Mouse (Mus musculus) thymus, postnatal 0 days (tissue): ENCODE results near the gene Mbd3. TPM values are rescaled to one million over a fixed set of nuclear protein-coding genes. Genes with fewer than 3 reads are reported as not detected.
"Not testable (repeated sequence)": the region's sequence is repeated elsewhere in the genome, so short reads cannot be mapped to it uniquely, and the experiment has no call there.

ENCODE experiments used
- DNase-seq: peaks from one replicate; pipeline ENCODE4 v3.0.0-alpha.2; 2015; ENCODE audit warnings: low spot score
- polyA plus RNA-seq: library from polyadenylated mRNA; unstranded; fragments of >200 nt; fragmentation: Nextera tagmentation; extraction: Ambion mirVana; gene quantifications from 2 replicates; pipeline ENCODE4 v1.2.1, GENCODE M21; 2015

Mbd3 gene
- polyA plus RNA-seq, 1 experiment from 2014 or later: 166 TPM

DNA sequence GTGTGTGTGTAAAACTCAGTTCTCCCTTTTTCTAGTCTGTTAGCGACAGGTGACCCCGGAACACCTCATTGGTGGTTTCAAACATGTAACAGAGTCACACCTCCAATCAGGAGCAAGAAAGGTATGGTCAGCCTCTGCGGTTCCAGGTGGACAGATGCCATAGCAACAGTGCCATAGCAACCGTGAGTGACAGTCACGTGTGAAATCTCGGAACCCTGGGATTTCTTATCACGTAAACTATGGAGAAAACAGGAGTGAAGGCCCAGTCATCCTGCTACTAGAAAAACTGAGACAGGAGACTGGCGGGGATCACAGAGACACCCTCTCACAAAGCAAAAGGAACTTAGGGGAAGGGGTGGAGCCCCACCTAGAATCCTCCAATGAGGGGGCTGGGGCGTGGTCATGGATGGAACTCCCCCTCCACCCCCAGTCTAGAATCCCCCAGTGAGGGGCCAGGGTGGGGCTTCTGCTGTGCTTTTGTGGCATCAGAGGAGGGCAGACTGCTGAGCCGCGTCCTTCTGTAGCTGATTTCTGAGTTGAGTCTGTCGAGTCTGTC, 27.9 kb downstream of the Mbd3 start:
- peak; percentile 92 for DNase-seq

DNA sequence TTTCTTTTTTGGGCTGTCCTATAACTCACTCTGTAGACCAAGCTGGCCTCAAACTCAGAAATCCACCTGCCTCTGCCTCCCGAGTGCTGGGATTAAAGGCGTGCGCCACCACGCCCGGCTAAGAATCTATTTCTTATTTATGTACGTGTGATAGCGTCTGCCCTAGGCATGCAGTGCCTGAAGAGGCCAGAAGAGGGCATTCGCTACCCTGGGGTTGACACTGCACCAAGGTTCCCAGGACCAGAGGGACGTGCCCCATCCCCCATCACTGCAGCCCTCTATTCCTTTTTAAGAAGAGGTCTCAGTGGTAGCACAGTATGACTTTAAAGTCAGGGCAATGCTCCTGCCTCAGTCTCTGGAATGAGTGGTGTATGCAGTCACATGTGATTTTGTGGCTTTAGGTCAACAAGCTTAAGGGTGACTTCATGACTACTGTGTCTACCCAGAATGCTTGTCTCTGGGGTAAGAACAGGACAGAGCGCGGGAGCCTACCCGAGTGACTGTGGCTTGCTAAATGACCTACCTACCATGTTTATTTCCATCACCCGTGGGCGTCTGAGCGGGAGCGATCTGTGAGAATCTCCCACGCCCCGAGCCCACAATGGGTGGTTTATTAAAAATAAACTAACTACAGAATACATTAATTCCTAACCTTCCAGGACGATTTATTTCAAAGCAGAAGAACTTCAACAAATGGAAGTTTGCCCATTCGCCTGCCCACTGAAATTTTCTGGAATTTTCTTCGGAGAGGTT, 29.2 kb downstream of the Mbd3 start:
- DNase-seq: no peak

DNA sequence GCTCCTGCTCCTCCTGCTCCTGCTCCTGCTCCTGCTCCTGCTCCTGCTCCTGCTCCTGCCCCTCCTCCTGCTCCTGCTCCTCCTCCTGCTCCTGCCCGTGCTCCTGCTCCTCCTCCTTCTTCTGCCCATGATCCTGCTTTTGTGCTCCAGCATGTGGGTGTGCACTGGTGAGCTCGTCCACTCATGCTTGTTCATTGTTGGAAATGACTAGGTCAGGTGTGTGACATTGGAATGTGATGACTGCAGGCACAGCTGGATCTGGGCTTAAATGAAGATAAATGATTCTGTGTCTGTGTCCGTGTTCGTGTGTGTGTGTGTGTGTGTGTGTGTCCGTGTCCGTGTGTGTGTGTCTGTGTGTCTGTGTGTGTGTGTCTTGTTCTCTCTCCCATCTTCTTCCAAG, 31.0 kb downstream of the Mbd3 start:
- no peak for DNase-seq

DNA sequence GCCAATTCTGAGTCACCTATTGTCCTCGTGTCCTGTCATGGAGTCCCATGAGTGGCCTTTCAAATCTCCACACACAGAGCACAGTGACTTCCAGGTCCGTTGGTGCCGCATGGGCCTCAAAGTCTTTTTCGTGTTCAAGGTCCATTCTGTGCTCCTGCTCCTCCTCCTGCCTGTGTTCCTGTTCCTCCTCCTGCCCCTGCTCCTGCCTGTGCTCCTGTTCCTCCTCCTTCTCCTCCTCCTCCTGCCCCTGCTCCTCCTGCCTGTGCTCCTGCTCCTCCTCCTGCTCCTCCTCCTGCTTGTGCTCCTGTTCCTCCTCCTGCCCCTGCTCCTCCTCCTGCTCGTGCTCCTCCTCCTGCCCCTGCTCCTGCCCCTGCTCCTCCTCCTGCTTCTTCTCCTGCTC, 31.4 kb downstream of the Mbd3 start:
- DNase-seq: no peak

DNA sequence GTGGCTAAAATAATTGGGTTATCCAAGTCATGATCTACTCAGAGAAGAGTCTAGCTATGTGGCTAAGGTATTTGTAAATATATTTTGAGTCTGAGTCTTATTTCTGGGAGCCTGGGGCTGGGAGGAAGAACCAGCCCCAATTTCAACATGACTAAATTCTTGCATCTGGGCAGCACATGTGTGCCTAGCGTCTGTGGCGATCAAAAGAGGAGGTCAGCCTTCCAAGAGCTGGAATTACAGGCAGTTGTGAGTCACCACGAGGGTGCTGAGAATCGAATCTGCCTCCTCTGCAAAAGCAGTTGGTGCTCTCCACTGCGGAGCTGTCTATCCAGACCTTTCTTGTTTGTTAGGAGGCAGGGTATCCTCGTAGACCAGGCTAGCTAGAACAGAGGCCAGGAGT, 33.6 kb downstream of the Mbd3 start:
- DNase-seq: no peak

- DNase-seq: no peak
These were observed 35.6 kb downstream of the Mbd3 start for GRCm38 (mm10) chr10:80363734-80364133.

DNA sequence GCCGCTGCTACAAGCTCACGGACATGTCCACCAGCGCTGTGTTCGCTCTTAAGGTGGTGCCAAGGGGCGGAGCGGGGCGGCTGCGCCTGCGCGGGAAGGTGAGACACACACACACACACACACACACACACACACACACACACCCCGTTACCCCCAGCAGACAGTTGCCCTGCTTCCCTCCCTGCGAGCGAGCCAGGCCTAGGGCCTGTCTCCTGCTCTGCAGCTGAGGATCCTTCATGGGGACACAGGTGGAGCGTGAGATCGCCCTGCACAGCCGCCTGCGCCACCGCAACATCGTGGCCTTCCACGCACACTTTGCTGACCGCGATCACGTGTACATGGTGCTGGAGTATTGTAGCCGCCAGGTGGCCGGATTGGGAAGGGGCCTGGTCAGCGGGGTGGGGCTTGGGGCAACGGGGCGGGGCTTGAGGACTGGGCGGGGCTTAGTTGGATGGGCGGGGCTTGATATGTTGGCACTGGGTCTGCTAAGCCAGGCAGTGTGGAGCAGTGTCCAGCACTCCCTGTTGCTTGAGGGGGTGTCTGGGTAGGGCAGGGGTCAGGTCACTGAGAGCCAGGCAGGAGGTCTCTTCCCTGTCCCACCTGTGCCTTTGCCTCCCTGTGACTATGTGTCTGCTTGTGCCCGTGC, 41.2 kb downstream of the Mbd3 start:
- DNase-seq: no peak

GRCm38 (mm10) chr10:80357336-80357735, 42.0 kb downstream of the Mbd3 start:
- DNase-seq: no peak

DNA sequence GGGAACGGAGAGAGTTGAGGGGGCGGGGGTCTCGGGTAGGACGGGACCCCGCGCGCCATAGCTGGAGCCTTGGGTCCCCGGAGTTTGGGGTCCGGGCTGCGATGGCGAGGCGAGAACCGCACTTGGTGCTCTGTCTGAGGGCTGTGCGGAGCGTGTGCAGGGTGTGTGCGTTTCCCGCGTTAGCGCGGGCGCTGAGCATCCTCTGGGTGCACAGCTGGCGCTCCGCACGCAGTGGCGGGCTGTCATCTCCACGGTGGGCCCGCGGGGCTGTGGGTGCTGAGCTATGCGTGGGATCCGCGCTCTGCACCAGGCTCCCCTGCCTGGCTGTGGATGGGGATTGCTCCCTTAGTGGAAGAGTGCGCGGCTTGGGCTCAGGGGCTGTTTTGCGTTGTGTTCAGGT, 42.6 kb downstream of the Mbd3 start:
- DNase-seq: no peak

- DNase-seq: no peak
These were observed 43.2 kb downstream of the Mbd3 start, which contains the start of gene Plk5 for GRCm38 (mm10) chr10:80356001-80356682. Gene Plk5, plus strand, starts transcription at chr10:80356459.

DNA sequence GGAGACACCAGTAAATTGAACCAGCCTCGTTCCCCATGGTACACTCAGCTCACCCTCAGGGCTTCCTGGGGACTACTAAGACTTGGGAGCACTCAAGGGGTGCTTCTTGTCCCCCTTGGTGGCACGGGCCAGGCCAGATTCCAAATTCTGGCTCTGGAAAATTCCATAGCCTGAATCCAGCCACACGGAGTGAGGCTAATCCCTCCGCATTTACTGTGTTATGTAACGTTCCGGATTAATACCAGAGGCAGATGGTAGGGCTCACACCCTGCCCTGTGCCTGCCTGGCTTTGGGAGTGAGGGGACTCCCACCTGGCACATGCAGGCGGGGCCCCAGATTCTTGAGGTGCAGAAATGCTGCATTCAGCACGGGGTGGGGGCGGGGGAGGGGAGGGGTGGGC, 43.9 kb downstream of the Mbd3 start:
- DNase-seq: no peak

DNA sequence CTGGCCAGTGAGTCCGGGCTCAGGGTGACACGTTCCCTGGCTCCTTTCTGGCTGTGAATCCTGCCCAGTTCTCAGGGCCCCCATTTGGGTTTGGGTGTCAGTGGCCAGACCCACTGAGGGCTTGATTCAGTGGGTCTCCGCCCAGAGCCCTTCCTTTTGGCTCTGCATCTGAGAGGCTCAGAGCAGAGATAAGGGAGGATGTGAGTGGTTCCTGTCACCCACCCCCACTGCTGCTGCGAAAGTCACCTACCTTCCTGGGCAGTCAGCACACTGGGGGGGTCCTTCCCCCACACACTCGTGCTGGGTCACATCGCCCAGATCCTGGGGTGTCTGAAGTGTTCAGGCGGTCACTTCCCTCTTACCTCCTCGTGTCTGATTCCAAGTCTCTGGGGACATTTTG, 46.6 kb downstream of the Mbd3 start:
- DNase-seq: no peak

- no peak for DNase-seq
These were observed 47.5 kb downstream of the Mbd3 start for GRCm38 (mm10) chr10:80351896-80352295.

DNA sequence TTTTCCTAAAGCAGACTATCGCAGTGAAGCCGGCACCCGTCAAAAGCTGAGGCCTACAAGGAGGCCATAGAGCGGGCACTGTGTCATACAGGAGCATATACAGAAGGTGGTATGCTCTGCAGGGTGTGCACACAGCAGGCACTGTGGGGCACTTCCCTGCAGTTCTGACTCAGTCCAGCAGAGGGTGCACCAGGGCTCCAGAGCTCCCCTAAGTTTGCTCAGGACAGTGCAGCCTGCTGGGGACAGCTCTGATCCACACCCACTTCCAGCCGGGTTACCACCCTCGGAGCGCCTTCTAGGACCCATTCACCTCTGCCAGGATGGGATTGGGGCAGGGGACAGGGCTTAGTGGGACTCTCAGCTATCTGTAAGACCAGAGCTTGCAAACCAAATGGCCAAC, 49.1 kb downstream of the Mbd3 start:
- peak; percentile 86 for DNase-seq

GRCm38 (mm10) chr10:80348981-80349380, 50.4 kb downstream of the Mbd3 start:
- DNase-seq: no peak

- peak; percentile 80 for DNase-seq
These were observed 51.0 kb downstream of the Mbd3 start, which contains the start of gene Adamtsl5 for GRCm38 (mm10) chr10:80348244-80348781. Gene Adamtsl5, minus strand, starts transcription at chr10:80348412.

DNA sequence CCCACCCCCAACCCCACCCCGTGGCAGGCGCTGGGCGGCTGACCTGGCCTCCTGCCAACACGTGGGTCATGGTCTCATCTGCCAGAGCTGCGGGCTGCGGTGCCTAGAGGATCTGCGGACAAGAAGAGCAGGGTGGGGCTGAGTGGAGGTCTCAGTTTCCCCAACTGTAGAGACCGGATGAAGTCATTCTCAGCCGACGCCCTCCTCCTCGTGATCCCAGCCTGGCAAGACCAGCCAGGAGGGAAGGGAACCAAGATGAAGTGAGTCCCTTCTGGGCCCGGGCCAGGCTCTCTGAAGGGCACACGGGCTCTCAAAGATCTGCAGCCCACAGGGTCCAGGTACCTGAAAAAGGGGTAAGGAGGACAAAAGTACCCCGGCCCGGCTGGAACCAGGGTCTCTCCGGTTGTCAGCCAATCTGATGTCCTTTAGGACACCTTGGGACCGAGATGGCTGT, 51.8 kb downstream of the Mbd3 start:
- no peak for DNase-seq

GRCm38 (mm10) chr10:80345929-80346328, 53.4 kb downstream of the Mbd3 start:
- not testable (repeated sequence) for DNase-seq

DNA sequence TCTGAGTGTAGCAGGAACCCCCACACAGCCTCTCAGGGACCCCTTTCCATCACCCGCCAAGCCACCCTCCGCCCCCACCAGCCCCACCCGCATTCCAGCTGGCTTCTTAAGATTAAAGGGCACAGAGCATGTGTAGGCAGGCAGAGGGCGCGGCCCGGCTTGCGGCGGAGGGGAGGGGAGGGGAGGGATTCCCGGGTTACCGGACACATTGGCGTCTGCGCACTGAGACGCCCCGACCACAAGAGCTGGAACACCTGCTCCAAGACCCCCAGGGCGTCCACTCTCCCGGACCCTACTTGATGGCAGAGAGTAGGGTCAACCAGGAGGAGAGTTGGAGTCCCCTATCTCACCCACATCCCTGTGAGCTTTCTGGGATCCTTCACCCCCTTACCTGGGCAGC, 54.2 kb downstream of the Mbd3 start:
- no peak for DNase-seq

DNA sequence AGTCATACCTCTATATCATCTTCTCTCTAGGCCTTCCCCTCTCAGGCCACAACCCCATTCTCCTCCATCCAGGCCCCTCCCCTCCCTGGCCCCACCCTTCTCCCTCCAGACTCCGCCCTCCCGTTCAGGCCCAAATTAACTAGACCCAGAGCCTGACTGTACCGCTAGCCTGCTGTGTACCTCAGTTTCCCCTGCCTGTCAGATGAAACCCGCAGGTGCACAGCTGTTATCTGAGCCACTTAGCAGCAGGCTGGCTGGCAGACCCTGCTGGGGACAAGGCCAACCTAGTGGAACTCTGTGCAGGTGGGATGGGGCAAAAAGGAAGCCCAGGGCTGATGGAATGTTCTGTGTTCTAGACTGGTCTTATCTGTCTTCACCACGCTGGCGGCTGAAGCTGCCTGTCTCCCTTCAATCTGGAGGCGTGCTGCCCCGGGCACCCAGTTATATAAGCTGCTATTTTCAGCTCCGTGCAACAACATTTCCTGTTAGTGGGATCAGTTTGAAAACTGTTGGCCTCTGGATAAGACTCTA, 55.2 kb downstream of the Mbd3 start:
- no peak for DNase-seq

- DNase-seq: no peak
These were observed 55.9 kb downstream of the Mbd3 start for GRCm38 (mm10) chr10:80343425-80343895.
